Mouse (Mus musculus): ENCODE data around the gene Ispd.

Ispd gene

GRCm38 (mm10) chr12:36570414-36571095 lies 189.3 kb downstream of the Ispd start:
- DNase-seq = no peak

DNA sequence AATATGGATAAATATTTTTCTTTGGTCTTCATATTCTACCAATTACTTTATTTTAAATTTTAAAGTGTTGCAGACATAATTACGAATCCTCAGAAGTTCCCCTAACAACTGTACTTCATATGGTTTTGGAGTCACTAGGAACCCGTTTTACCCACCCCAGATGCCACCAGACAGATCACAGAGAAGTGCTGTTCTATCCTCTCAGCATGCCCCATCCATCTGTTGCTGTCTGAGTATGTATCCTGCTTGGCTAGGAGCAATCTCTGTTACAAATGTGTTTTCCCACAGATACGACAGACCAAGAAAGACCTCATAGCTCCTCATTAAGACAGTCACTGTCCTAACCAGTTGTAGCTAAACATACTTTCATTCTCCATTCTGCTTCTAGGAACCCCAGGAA lies 203.6 kb downstream of the Ispd start:
- no peak for DNase-seq

DNA sequence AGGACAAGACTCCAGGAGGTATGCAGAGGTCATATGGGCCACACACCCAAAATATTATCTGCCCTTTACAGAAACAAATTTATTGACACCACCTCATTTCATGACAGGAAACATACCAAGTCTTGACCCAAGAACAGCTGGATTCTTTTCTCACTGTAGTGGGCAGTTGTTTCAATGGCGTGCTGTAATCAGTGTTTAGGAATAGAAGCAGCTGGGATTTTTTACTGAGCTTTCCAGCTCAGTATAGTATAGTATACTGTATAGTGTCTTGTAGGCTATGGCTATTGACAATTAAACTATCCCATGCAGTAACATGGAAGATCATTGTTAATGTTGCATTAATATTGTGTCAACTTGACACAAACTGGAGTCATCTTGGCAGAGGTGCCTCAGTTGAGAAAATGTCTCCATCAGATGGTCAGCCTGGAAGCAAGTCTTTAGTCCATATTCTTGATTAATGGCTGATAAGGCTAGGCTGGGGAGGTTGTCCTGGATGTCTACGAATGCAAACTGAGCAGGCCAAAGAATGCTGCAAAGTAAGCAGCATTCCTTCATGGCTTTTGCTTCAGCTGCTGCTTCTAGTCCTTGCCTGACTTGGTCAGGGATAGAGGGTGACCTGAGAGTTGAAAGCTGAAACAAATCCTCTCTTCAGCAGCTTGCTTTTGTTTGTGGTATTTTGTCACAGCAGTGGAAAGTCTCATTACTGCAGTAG lies 216.4 kb downstream of the Ispd start:
- DNase-seq = no peak

- no peak for DNase-seq
Measured at GRCm38 (mm10) chr12:36621960-36622736, 240.9 kb downstream of the Ispd start.

- no peak for DNase-seq
Measured at GRCm38 (mm10) chr12:36627204-36627603, 246.0 kb downstream of the Ispd start.

- DNase-seq = no peak
Measured at GRCm38 (mm10) chr12:36632427-36632826, 251.2 kb downstream of the Ispd start.

DNA sequence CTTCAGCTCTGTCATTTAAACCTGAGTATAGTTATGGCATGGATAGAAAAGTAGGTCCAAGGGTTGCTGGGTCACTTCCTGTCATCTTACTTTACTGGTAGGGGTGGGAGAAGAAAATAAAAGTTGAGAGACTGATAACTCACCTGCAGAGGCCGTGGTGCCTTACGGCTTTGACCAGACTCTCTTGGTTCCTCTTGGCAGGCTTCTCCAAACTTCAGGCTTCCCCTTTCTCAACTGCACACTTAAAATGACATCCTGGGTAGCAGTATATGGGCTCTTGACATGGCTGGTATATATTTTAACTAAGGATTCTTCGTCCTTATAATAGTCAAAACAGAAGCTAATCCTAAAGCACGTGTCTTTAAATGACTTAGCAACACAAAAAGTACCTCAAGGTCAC lies 266.3 kb downstream of the Ispd start:
- no peak for DNase-seq

GRCm38 (mm10) chr12:36662496-36662895 lies 281.2 kb downstream of the Ispd start:
- no peak for DNase-seq

- DNase-seq = no peak
Measured at GRCm38 (mm10) chr12:36664783-36665182, 283.5 kb downstream of the Ispd start.

- no peak for DNase-seq
Measured at GRCm38 (mm10) chr12:36666771-36667170, 285.5 kb downstream of the Ispd start.

DNA sequence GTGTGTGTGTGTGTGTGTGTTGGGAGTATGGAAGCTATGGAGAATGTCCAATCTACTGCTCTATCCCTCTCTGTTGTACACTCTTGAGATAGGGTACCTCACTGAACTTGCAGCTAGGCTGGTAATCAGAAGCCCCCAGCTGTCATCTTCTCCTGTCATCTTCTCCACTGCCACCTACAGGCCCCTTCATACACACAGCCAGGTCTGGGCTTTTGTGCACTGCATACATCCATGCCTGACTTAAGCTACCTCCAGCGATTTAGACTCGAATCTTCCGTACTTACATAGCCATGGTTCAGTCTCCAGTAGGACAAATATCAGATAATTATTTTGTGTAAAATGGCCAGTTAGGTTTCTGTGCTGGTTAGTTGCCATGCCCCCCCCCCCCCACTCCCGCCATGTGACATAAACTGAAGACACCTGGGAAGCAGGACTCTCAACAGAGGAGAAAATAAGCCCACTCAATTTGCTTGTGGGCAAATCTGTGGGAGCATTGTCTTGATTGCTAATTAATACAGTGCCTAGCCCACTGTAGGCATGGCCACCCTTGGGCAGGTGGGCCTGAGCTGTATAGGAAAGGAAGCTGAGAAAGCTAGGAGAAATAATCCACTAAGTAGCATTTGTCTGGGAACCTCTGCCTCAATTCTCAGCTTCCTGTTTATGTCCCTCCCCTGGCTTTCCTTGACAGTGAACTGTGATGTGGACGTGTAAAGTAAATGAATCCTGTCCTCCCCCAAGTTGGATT lies 289.1 kb downstream of the Ispd start:
- DNase-seq = no peak

- DNase-seq = no peak
Measured at GRCm38 (mm10) chr12:36670915-36671579, 289.8 kb downstream of the Ispd start.

GRCm38 (mm10) chr12:36674481-36674880 lies 293.2 kb downstream of the Ispd start:
- DNase-seq = no peak

DNA sequence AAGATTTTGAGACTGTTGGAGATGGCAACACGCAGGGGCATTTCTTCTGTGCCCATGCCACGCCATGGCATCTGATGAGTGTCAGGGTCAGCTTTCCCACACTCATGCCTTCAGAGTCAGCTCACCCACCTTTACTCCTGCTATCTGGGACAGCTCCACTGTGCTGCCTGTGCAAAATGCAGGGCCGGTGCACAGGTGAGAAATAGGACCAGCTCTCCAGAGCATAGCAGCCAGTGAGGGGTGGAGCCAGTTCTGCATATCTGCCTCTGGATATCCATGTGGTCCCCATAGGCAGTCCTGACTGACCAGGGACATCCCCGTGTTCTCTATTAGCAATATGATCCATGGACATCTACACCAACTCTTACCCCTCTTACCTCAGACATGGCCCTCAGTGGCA lies 297.0 kb downstream of the Ispd start:
- no peak for DNase-seq

GRCm38 (mm10) chr12:36680883-36681505 lies 299.7 kb downstream of the Ispd start:
- no peak for DNase-seq

GRCm38 (mm10) chr12:36681779-36682178 lies 300.5 kb downstream of the Ispd start:
- DNase-seq = no peak

DNA sequence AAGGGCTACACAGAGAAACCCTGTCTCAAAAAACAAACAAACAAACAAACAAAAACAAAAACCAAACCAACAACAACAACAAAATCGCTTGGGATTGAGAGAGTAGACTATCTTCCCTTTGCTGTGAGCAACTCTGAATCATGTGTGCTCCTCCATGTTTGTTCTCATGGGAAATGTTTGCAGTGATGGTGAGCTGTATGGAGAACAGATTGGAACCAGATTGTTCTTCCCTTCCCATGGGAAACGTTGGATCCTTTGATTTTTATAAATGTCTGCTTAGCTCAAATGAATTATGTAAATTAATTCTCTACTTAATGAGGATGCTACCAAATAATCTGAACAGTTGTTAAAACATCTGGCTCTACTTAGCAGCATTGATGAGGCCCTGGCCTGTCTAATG lies 312.8 kb downstream of the Ispd start:
- DNase-seq = no peak

DNA sequence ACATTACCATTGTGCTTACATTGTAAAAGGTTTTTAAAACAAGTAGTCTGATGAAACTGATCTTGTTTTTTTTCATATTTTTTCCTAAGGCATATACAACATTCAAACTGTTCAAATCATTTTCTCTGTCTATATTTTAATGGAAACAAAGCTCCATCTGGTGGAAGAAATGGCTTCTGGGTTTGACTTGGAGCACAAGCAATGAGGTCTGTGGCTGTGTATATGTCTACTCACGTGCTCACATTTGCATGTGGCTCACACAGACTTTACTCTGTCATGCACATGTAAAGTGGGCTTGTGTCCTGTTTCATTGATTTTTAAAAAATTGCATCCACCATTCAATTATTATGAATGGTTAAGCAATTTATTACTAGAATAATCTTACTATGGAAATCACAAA lies 323.1 kb downstream of the Ispd start:
- DNase-seq = no peak

DNA sequence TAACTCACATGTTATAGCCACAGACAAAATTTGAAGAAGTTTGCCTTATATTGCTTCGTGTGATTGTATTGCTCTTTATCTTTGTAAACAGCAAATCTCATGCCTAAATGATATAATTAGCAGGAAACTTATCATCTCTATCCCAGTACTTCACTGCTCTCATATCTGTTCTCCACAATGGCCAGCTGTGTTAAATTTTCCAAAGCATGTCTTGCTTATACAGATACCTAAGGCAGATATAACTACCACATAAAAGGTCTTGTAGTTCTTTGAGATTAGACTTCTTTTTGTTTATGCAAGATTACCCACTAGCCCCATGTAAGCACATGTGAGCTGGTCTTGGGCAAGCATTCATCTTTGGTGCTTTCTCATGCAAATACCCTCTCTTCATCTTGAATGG lies 327.6 kb downstream of the Ispd start:
- no peak for DNase-seq

GRCm38 (mm10) chr12:36713866-36714662 lies 332.8 kb downstream of the Ispd start:
- peak; percentile 6 for DNase-seq

DNA sequence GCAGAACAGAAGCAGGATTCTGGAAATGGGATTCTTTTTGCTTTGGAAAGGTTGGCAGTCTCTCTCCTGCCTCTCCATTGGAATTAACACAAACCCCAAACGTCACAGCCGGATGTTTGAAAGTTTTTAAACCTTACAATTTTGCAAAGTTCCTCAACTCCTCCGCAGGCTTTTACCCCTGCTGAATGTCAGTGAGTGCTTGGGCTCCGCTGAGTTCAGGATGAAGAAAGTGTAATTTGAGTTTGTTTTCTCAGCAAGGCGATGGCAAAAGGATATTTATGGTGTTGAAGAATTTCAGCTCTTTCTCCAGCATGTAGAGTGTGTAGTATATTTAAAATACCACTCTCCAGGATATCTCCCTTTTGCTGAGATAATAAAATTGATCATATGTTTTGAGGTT lies 336.3 kb downstream of the Ispd start:
- no peak for DNase-seq

All from thymus, postnatal 25 days (tissue).